Mouse (Mus musculus): ENCODE measurements around the gene Gm4353. TPM values are rescaled to one million over a fixed set of nuclear protein-coding genes. Genes with fewer than 3 reads are reported as not detected.
A peak's percentile ranks its signal among the peaks of the same experiment; 100 is the strongest.

Gm4353 gene
- polyA plus RNA-seq, 1 experiment from 2014 or later: 1.2 TPM

DNA sequence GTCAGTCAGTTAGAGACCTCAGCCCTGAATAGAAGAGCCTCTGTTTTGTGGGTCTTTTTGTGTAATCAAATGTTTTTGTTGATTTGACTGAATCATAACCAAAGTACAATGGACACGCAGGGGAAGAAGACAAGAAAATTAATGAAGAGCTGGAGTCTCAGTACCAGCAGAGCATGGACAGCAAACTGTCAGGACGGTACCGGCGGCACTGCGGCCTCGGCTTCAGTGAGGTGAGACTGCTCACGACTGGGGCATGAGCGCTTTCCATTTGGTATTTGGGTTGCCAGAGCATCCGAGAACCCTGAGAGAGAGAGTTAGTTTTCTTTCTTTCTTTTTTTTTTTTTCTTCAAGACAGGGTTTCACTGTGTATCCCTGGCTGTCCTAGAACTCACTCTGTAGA lies 18.7 kb upstream of the Gm4353 start:
- H3K4me1 ChIP-seq (ENCODE audit: control insufficient read depth, insufficient read depth, low read length): no peaks in the 10 kb centered on the region
- no peak overlapping the region for H3K4me3 ChIP-seq (ENCODE audit: low read depth, low read length)
- no peak overlapping the region for H3K4me2 ChIP-seq (replicated peaks; ENCODE audit: low read depth, low read length)
- WGBS: 94% methylated on average over 9 of the region's 9 CpGs
- ATAC-seq (ENCODE audit: insufficient number of reproducible peaks, insufficient read depth, low FRiP score, low read depth): no peak
- H3K27me3 ChIP-seq (ENCODE audit: control insufficient read depth, insufficient read depth, low read length): no peaks in the 10 kb centered on the region
- H3K9ac ChIP-seq (replicated peaks; ENCODE audit: low read depth, low read length): no peak overlapping the region
- peaks cover 41% of the 10 kb centered on the region for H3K36me3 ChIP-seq (ENCODE audit: control insufficient read depth, insufficient read depth, low read length)
- no peak overlapping the region for H3K27ac ChIP-seq (ENCODE audit: low read length)
- H3K9me3 ChIP-seq (ENCODE audit: control insufficient read depth, low read depth, low read length): no peaks in the 10 kb centered on the region

DNA sequence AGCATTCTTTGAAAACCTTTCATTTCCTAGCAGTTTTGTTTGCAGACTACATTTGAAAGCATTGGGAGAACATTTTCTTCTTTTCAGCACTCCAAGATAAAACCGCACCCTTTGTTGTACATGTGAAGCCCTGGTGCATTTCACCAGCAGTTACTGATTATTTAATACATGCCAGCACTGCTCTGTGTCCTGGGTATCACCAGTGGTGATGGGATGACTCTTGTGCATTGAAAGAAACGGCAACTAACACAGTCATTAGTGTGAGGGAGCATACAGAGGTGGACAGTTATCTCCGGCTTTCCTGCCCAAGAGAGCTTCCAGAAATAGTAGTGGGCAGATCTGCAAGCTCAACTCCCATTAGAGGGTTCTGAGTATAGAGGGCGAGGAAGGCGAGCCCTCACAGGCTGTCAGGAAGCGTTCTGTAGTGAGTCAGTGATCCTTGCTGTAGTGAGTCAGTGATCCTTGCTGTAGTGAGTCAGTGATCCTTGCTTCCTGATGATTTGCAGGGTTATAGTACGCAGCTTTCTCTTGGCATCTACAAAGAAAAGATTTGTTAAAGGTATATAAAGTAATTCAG lies 15.6 kb upstream of the Gm4353 start:
- Histone ChIP-seq H3K4me2 (replicated peaks; ENCODE audit: low read depth, low read length) (no peak overlapping the region), H3K4me3 (ENCODE audit: low read depth, low read length) (no peak overlapping the region), H3K9me3 (ENCODE audit: control insufficient read depth, low read depth, low read length) (no peaks in the 10 kb centered on the region), H3K4me1 (ENCODE audit: control insufficient read depth, insufficient read depth, low read length) (peaks cover 4% of the 10 kb centered on the region; the same call in 1 of the 2 replicates), H3K27me3 (ENCODE audit: control insufficient read depth, insufficient read depth, low read length) (no peaks in the 10 kb centered on the region), H3K36me3 (ENCODE audit: control insufficient read depth, insufficient read depth, low read length) (peaks cover 31% of the 10 kb centered on the region), H3K27ac (ENCODE audit: low read length) (no peak overlapping the region), H3K9ac (replicated peaks; ENCODE audit: low read depth, low read length) (no peak overlapping the region)
- 89% methylated on average over 7 of the region's 7 CpGs for WGBS
- no peak for ATAC-seq (ENCODE audit: insufficient number of reproducible peaks, insufficient read depth, low FRiP score, low read depth)

DNA sequence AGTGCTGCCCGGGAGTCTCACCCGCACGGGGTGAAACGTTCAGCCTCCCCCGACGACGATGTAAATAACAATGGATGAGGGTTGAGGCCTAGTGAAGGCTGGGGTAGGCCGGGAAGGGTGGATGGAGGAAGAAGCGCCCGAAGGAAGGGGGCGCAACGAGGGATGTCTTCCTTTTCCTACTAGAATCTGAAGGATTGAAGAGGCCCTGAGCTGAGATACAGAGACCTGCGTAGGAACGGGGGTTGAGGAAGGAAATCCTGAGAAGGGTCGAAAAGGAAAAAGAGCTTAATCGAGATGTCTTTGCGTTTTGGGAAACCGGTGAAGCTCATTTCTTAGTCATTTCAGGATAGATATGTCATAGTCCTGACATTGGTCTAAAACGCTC lies 9.0 kb upstream of the Gm4353 start:
- WGBS: 0% methylated on average over 19 of the region's 19 CpGs
- Histone ChIP-seq H3K27ac (ENCODE audit: low read length) (peak overlapping the region; percentile 66; the same call in 1 of the 2 replicates), H3K4me2 (replicated peaks; ENCODE audit: low read depth, low read length) (peak overlapping the region; percentile 89), H3K36me3 (ENCODE audit: control insufficient read depth, insufficient read depth, low read length) (no peaks in the 10 kb centered on the region), H3K4me3 (ENCODE audit: low read depth, low read length) (peak overlapping the region; percentile 67), H3K4me1 (ENCODE audit: control insufficient read depth, insufficient read depth, low read length) (peaks cover 10% of the 10 kb centered on the region; the same call in 1 of the 2 replicates), H3K9ac (replicated peaks; ENCODE audit: low read depth, low read length) (peak overlapping the region; percentile 75), H3K27me3 (ENCODE audit: control insufficient read depth, insufficient read depth, low read length) (no peaks in the 10 kb centered on the region), H3K9me3 (ENCODE audit: control insufficient read depth, low read depth, low read length) (no peaks in the 10 kb centered on the region)
- ATAC-seq (ENCODE audit: insufficient number of reproducible peaks, insufficient read depth, low FRiP score, low read depth): peak; percentile 85

DNA sequence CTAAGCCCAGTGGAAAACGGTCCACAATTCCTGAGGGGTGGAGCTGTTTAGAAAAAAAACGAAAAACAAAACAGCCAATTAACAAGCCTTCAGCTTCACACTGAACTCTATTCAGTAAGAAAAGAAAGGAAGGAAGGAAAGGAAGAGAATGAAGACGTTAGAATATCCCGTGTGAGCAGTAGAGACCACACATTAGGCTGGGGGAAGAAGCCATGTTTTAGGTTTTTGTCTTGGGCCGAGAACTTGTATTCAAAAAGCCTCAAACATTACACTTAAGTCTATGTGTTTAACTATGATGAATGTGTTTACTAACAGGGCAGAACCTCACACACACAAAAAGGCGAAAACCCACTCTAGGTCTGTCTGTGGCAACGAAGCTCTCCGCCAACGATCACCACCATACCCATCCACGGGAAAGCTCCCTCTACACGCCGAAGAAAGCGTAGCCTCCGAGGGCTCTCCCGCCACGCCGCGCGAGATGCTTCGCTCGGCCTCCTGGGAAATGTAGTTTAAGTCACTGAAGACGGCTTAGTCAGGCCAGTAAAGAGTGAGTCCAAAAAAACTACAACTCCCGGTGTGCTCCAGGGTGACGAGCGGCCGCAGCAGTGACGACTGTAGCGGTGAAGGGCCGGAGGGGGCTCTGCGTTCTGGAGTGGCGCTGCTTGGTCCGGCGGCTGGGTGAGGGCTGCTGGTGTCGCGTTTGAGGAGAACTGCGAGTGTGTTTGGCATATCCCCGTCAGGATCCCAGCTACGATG lies 8.5 kb upstream of the Gm4353 start:
- peak; percentile 100 for ATAC-seq (ENCODE audit: insufficient number of reproducible peaks, insufficient read depth, low FRiP score, low read depth)
- Histone ChIP-seq H3K9me3 (ENCODE audit: control insufficient read depth, low read depth, low read length) (no peaks in the 10 kb centered on the region), H3K4me3 (ENCODE audit: low read depth, low read length) (peak overlapping the region; percentile 67), H3K36me3 (ENCODE audit: control insufficient read depth, insufficient read depth, low read length) (no peaks in the 10 kb centered on the region), H3K9ac (replicated peaks; ENCODE audit: low read depth, low read length) (peak overlapping the region; percentile 75), H3K27ac (ENCODE audit: low read length) (peak overlapping the region; percentile 66), H3K27me3 (ENCODE audit: control insufficient read depth, insufficient read depth, low read length) (no peaks in the 10 kb centered on the region), H3K4me1 (ENCODE audit: control insufficient read depth, insufficient read depth, low read length) (peaks cover 10% of the 10 kb centered on the region; the same call in 1 of the 2 replicates), H3K4me2 (replicated peaks; ENCODE audit: low read depth, low read length) (peak overlapping the region; percentile 35)
- WGBS: under 1% methylated on average over 38 of the region's 38 CpGs

DNA sequence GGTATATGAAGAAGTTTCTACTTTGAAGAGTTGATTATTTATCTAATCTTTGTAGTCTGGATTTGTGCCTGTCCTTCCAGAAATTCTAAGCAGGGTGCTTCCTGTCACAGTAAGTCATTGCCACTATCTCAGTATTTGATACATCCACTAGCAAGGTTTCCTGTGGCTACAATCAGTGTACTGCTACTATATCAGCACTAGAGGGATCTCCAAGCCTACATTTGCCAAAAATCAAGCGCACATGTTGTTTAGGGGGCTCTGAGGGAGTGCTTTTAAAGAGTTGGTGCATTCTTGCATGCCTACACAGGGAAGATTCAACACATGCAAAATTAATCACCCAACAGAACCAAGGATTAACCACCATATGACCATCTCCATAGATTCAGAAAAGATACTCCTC lies 23.7 kb downstream of the Gm4353 start:
- ATAC-seq (ENCODE audit: insufficient number of reproducible peaks, insufficient read depth, low FRiP score, low read depth): no peak
- Histone ChIP-seq H3K4me3 (ENCODE audit: low read depth, low read length) (no peak overlapping the region), H3K27ac (ENCODE audit: low read length) (no peak overlapping the region), H3K9ac (replicated peaks; ENCODE audit: low read depth, low read length) (no peak overlapping the region), H3K9me3 (ENCODE audit: control insufficient read depth, low read depth, low read length) (no peaks in the 10 kb centered on the region), H3K36me3 (ENCODE audit: control insufficient read depth, insufficient read depth, low read length) (no peaks in the 10 kb centered on the region), H3K27me3 (ENCODE audit: control insufficient read depth, insufficient read depth, low read length) (no peaks in the 10 kb centered on the region), H3K4me2 (replicated peaks; ENCODE audit: low read depth, low read length) (no peak overlapping the region), H3K4me1 (ENCODE audit: control insufficient read depth, insufficient read depth, low read length) (no peaks in the 10 kb centered on the region)
- 42% methylated on average over 1 of the region's 1 CpGs for WGBS

DNA sequence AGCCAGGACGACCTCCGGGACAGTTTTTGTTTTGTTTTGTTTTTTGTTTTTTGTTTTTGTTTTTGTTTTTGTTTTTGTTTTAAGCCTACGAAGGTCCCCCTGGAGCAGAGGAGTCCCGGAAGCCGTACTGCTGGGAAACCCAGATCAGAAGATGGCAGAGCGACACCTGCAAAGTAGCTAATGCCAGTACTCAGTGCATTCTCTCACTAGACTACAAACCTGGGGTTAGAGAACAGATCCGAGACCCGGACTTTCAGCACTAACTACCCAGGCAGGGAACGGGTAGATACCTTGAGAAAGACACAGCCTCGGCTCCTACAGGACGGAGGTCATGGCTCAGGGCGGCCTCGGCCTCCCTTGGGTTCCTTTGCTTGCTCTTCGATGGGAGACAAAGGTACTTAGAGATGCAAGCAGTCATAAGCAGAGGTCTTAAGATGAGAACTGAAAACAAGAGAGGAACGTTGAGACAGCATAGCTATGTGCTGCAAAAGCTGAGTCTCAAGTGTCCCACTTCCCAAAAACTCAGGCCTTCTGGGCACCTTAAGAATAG lies 43.9 kb downstream of the Gm4353 start:
- Histone ChIP-seq H3K9me3 (ENCODE audit: control insufficient read depth, low read depth, low read length) (no peaks in the 10 kb centered on the region), H3K36me3 (ENCODE audit: control insufficient read depth, insufficient read depth, low read length) (no peaks in the 10 kb centered on the region), H3K9ac (replicated peaks; ENCODE audit: low read depth, low read length) (no peak overlapping the region), H3K4me3 (ENCODE audit: low read depth, low read length) (peak overlapping the region; percentile 41), H3K4me1 (ENCODE audit: control insufficient read depth, insufficient read depth, low read length) (0 out of 2 replicates have a peak, but pooled peaks cover 3% of the 10 kb centered on the region), H3K4me2 (replicated peaks; ENCODE audit: low read depth, low read length) (peak overlapping the region; percentile 90), H3K27me3 (ENCODE audit: control insufficient read depth, insufficient read depth, low read length) (peaks cover 14% of the 10 kb centered on the region), H3K27ac (ENCODE audit: low read length) (no peak overlapping the region)
- WGBS: 26% methylated on average over 15 of the region's 15 CpGs
- ATAC-seq (ENCODE audit: insufficient number of reproducible peaks, insufficient read depth, low FRiP score, low read depth): no peak

DNA sequence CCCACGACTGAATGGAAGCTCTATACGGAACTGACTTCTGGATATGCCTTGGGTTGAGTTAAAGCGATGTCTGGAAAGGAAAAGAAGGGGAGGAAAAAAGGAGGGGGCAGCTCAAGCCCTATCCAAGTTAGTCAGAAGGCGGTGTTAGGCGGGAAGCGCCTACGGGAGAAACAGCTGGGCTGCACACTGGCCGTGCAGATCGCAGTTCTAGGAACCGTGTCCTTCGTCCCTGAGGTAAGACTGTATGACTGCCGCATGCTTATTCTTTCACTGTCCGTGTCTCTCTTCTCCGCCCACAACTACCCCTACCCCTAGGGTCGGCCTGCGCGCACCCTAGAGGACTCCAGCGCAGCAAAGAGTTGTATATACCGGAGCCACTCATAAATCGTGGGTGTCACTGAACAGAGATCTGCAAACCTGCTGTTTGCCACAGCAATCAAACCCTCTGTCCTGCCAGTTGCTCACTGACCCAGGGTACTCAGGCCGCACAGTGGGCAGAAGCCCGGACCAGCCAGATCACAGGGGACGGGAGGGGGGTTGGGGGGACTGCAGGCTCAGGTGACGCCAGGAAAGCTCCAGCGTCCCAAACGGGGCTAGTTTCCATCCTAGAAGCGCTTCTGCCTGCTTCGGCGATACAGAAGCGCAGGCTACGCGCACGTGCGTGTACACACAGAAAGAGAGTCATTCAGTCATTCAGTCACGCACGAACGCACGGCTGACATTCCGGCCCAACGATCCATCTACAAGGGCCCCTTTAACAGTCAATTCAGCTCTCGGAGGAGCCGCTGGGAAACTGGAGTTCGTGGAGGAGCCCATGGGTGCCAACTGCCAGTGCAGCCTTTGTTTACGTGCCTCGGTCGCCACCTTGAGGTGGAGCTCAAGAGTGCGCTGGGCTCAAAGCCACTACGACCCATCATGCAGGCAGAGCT lies 44.6 kb downstream of the Gm4353 start:
- H3K36me3 ChIP-seq (ENCODE audit: control insufficient read depth, insufficient read depth, low read length): no peaks in the 10 kb centered on the region
- no peak overlapping the region for H3K27ac ChIP-seq (ENCODE audit: low read length)
- no peak overlapping the region; the same call in 1 of the 2 replicates for H3K9ac ChIP-seq (replicated peaks; ENCODE audit: low read depth, low read length)
- peak overlapping the region; percentile 41 for H3K4me3 ChIP-seq (ENCODE audit: low read depth, low read length)
- WGBS: under 1% methylated on average over 48 of the region's 48 CpGs
- H3K4me2 ChIP-seq (replicated peaks; ENCODE audit: low read depth, low read length): peak overlapping the region; percentile 90
- H3K27me3 ChIP-seq (ENCODE audit: control insufficient read depth, insufficient read depth, low read length): peaks cover 17% of the 10 kb centered on the region
- H3K9me3 ChIP-seq (ENCODE audit: control insufficient read depth, low read depth, low read length): no peaks in the 10 kb centered on the region
- peak; percentile 66; the same call in 1 of the 2 replicates for ATAC-seq (ENCODE audit: insufficient number of reproducible peaks, insufficient read depth, low FRiP score, low read depth)
- H3K4me1 ChIP-seq (ENCODE audit: control insufficient read depth, insufficient read depth, low read length): 0 out of 2 replicates have a peak, but pooled peaks cover 3% of the 10 kb centered on the region

DNA sequence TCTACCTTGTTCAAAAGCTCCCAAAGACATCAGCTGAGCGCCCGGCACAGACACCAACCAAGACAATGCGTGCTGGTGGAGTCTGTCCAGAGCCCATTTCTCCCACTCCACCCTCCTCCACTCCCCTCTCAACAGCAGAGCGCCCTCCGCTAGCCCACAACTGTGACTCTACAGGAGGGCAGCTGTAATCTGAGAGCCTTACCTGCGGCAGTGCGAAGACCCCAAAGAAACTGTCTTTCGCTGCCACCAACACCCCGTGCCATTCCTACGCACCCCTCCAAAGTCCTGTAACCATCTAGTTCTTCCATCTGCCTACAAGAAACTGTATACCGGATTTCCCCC lies 45.3 kb downstream of the Gm4353 start, which contains the start of gene 1110004F10Rik:
Gene 1110004F10Rik (plus strand): TSS at position 202 of the 342 bp plus-strand sequence.
- Histone ChIP-seq H3K27me3 (ENCODE audit: control insufficient read depth, insufficient read depth, low read length) (peaks cover 17% of the 10 kb centered on the region), H3K4me1 (ENCODE audit: control insufficient read depth, insufficient read depth, low read length) (0 out of 2 replicates have a peak, but pooled peaks cover 3% of the 10 kb centered on the region), H3K9ac (replicated peaks; ENCODE audit: low read depth, low read length) (no peak within 1 kb of the TSS; the same call in 1 of the 2 replicates), H3K9me3 (ENCODE audit: control insufficient read depth, low read depth, low read length) (no peaks in the 10 kb centered on the region), H3K27ac (ENCODE audit: low read length) (no peak within 1 kb of the TSS), H3K4me3 (ENCODE audit: low read depth, low read length) (peak within 1 kb of the TSS; percentile 41), H3K36me3 (ENCODE audit: control insufficient read depth, insufficient read depth, low read length) (no peaks in the 10 kb centered on the region), H3K4me2 (replicated peaks; ENCODE audit: low read depth, low read length) (peak within 1 kb of the TSS; percentile 90)
- 1% methylated on average over 11 of the region's 11 CpGs for WGBS
- ATAC-seq (ENCODE audit: insufficient number of reproducible peaks, insufficient read depth, low FRiP score, low read depth): no peak

All from stomach, embryonic 14.5 days (tissue).